Mouse (Mus musculus): Measurements from ENCODE around the gene Dmkn. TPM values are rescaled to one million over a fixed set of nuclear protein-coding genes. Genes with fewer than 3 reads are reported as not detected.
"Not testable (repeated sequence)": the region's sequence is repeated elsewhere in the genome, so short reads cannot be mapped to it uniquely, and the experiment has no call there.

Gene Dmkn
- not detected in 2 replicates for total RNA-seq (2014; fragmentation: Nextera tagmentation)
- total RNA-seq (2017), result not detected in 2 replicates

- no peak for ATAC-seq (replicated peaks; ENCODE audit: low FRiP score, low TSS enrichment, poor library complexity, severe bottlenecking)
Measured at GRCm38 (mm10) chr7:30763456-30763855, at the start of gene Dmkn. Gene Dmkn (plus strand): TSS chr7:30763756.

GRCm38 (mm10) chr7:30717006-30717715 is 46.4 kb upstream of the Dmkn start:
- peak; percentile 97 for ATAC-seq (replicated peaks; ENCODE audit: low FRiP score, low TSS enrichment, poor library complexity, severe bottlenecking)

GRCm38 (mm10) chr7:30717716-30718046 is 45.9 kb upstream of the Dmkn start:
- no peak for ATAC-seq (replicated peaks; ENCODE audit: low FRiP score, low TSS enrichment, poor library complexity, severe bottlenecking)

DNA sequence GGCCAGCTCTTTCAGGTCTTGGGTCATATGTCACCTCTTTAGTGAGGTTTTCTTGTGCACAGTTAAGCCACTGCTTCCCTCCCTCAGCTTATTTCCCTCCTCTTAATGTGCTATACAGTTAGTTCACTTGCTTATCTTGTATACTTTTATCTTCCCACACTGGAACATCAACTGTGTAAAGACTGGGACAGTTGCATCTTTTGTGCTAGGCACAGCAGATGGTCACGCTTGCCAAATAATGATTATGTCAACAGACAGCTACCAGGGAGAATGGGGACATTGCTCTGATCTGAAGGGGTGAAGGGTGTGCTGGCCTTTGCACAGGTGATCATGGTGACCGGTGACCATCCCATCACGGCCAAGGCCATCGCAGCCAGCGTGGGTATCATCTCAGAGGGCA is 43.9 kb upstream of the Dmkn start:
- ATAC-seq (replicated peaks; ENCODE audit: low FRiP score, low TSS enrichment, poor library complexity, severe bottlenecking), result no peak

DNA sequence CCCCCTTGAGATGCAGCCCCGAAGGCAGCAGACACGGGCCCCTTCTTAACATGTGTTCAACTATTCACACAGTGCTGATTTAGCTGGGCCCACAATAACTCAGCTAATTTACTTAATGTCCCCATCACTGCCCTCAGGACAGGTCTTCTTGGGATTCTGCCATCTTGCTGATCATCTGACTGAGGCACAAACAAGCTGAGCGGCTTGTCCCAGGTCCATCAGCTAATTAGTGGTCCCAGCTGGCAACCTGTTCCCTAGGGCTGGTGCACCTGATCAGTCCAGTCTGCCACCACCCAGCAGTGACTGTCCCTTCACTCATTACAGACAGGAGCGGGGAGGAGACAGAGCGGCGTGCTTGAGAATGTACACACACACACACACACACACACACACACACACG is 42.3 kb upstream of the Dmkn start:
- no peak for ATAC-seq (replicated peaks; ENCODE audit: low FRiP score, low TSS enrichment, poor library complexity, severe bottlenecking)

- no peak for ATAC-seq (replicated peaks; ENCODE audit: low FRiP score, low TSS enrichment, poor library complexity, severe bottlenecking)
Measured at GRCm38 (mm10) chr7:30723274-30723953, 40.1 kb upstream of the Dmkn start.

- ATAC-seq (replicated peaks; ENCODE audit: low FRiP score, low TSS enrichment, poor library complexity, severe bottlenecking), result no peak
Measured at GRCm38 (mm10) chr7:30728214-30728613, 35.3 kb upstream of the Dmkn start.

- ATAC-seq (replicated peaks; ENCODE audit: low FRiP score, low TSS enrichment, poor library complexity, severe bottlenecking), result no peak; the same call in 1 of the 2 replicates
Measured at GRCm38 (mm10) chr7:30728739-30729395, 34.7 kb upstream of the Dmkn start.

GRCm38 (mm10) chr7:30729396-30730063 is 34.0 kb upstream of the Dmkn start, which contains the start of gene Tmem147:
Gene Tmem147 (minus strand): TSS chr7:30729540.
- ATAC-seq (replicated peaks; ENCODE audit: low FRiP score, low TSS enrichment, poor library complexity, severe bottlenecking), result peak; percentile 91

- ATAC-seq (replicated peaks; ENCODE audit: low FRiP score, low TSS enrichment, poor library complexity, severe bottlenecking), result not testable (repeated sequence)
Measured at GRCm38 (mm10) chr7:30730064-30730722, 33.4 kb upstream of the Dmkn start.

DNA sequence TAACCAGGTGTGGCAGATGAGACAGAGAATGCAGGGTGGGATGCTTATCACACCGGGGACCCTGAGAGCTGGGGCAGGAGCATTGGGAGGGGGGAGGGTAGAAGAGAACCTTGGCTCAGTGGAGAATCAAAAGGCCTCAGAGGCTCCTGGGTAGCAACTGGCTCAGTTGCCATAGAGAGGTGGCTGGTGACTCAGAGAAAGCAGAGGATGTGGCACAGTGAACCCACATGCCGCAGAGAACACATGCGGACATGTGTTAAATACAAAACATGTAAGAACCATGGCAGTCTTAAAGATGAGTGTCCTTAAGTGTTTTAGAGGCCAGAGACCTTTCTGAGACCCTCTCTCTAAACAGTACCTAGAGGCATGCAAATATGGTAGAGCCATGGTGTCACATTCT is 27.3 kb upstream of the Dmkn start:
- no peak for ATAC-seq (replicated peaks; ENCODE audit: low FRiP score, low TSS enrichment, poor library complexity, severe bottlenecking)

- not testable (repeated sequence) for ATAC-seq (replicated peaks; ENCODE audit: low FRiP score, low TSS enrichment, poor library complexity, severe bottlenecking)
Measured at GRCm38 (mm10) chr7:30742570-30742969, 21.0 kb upstream of the Dmkn start.

DNA sequence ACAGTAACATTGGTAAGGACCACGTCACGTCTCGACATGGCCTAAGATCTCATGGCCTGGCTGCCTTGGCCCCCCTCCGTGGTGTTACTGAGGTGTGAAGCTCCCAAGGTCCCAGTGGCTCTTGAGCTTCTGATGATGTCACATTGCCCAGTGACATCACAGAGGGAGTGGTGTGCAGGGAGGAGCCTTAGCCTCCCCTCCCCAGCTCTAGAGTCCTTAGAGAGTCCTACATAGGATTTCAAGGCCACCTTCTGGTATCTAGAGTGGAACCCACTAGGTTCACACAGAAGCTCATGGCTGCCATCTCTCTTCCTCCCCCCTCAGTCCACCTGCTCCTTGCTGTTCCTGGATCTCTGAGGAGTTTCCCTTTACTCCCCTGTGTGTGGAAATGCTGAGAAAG is 19.9 kb upstream of the Dmkn start, which contains the start of gene Gapdhs:
Gene Gapdhs, minus strand, starts transcription at position 65 of the 400 bp plus-strand sequence.
- not testable (repeated sequence) for ATAC-seq (replicated peaks; ENCODE audit: low FRiP score, low TSS enrichment, poor library complexity, severe bottlenecking)

GRCm38 (mm10) chr7:30744022-30744598 is 19.4 kb upstream of the Dmkn start:
- ATAC-seq (replicated peaks; ENCODE audit: low FRiP score, low TSS enrichment, poor library complexity, severe bottlenecking), result no peak

- no peak for ATAC-seq (replicated peaks; ENCODE audit: low FRiP score, low TSS enrichment, poor library complexity, severe bottlenecking)
Measured at GRCm38 (mm10) chr7:30747525-30748204, 15.9 kb upstream of the Dmkn start.

DNA sequence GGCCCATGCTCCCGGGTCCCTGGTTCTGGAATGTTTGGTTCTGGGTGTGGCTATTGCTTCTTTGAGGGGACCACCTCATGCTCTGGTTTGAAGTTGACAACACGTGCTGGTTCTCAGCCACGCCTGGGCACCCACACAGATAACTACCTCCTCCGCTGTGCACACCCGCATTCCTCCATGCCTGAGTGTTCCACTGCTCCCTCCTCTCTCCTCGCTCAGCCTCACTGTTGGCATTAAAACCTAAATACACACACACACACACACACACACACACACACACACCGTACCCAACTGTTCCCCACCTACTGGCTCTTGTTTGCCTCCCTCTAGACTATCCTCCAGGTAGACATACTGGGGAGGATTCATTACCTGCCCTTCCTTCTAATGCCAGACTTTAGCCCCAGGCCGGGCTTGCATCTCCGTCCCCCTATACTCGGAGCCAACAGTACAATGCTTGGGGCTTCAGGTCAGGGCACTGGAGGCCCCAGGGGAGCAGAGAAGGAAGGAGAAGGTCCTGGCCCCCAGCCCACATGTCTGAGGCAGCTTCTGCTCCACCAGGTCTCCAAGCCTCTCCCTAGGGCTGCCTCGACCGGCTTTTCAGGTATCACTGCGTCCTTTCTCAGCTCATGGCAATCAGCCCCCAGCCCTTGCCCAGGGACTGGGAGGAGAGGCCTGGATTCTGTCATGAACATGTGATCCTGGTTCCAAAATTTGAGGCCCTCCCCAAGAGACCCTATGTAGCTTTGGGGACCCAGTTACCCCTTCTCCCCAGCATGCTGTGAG is 13.5 kb upstream of the Dmkn start:
- peak; percentile 39; the same call in 1 of the 2 replicates for ATAC-seq (replicated peaks; ENCODE audit: low FRiP score, low TSS enrichment, poor library complexity, severe bottlenecking)

GRCm38 (mm10) chr7:30751086-30751669 is 12.4 kb upstream of the Dmkn start, which contains the start of gene Sbsn:
Gene Sbsn (plus strand): TSS chr7:30751471.
- ATAC-seq (replicated peaks; ENCODE audit: low FRiP score, low TSS enrichment, poor library complexity, severe bottlenecking), result no peak

Data from megakaryocyte-erythroid progenitor cell, adult 5-6 weeks (primary cell).